Mouse (Mus musculus): Measurements from ENCODE around the gene Eif3l. TPM values are rescaled to one million over a fixed set of nuclear protein-coding genes. Genes with fewer than 3 reads are reported as not detected.

Eif3l gene
- polyA plus RNA-seq, 1 experiment: 112 TPM

DNA sequence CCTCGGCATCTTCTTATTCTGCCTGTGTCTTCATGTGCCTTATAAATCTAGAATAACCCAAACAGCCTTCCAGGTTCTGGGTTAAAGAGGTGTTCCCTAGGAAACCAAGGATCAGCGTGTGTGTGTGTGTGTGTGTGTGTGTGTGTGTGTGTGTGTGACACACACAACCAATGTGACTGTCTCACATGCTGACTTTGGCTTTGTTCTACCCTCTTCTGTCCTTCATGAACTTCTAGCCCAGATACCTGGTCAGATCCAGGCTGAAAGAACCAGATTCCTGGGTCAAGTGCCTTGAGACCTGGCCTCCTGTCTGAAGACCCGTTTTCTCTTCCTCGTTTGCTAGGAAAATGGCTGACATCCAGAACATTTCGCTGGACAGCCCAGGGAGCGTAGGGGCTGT is 33.4 kb upstream of the Eif3l start, which contains the start of gene Galr3:
Galr3 (plus strand) TSS at position 301 of the 400 bp plus-strand sequence.
- Histone ChIP-seq H3K4me3 (replicated peaks; ENCODE audit: control insufficient read depth, low read depth, low read length) (peak within 1 kb of the TSS; percentile 7), H3K27ac (ENCODE audit: control insufficient read depth, insufficient read depth, low read depth, low read length, poor library complexity) (no peak within 1 kb of the TSS), H3K4me1 (ENCODE audit: control insufficient read depth, insufficient read depth, low read length) (no peaks in the 10 kb centered on the region; the same call in 1 of the 2 replicates)
- TF ChIP-seq CTCF (IDR thresholded peaks at IDR 0.05; ENCODE audit: control insufficient read depth, insufficient read depth, low read length) (no peak), POLR2A (IDR thresholded peaks at IDR 0.05; ENCODE audit: borderline replicate concordance, control insufficient read depth, low read depth, low read length) (no peak)
- WGBS: 48% methylated on average over 6 of the region's 6 CpGs

- TF ChIP-seq CTCF (IDR thresholded peaks at IDR 0.05; ENCODE audit: control insufficient read depth, insufficient read depth, low read length) (no peak), POLR2A (IDR thresholded peaks at IDR 0.05; ENCODE audit: borderline replicate concordance, control insufficient read depth, low read depth, low read length) (no peak)
- Histone ChIP-seq H3K4me1 (ENCODE audit: control insufficient read depth, insufficient read depth, low read length) (no peaks in the 10 kb centered on the region; the same call in 1 of the 2 replicates), H3K27ac (ENCODE audit: control insufficient read depth, insufficient read depth, low read depth, low read length, poor library complexity) (no peak overlapping the region), H3K4me3 (replicated peaks; ENCODE audit: control insufficient read depth, low read depth, low read length) (no peak overlapping the region)
- WGBS: 3% methylated on average over 105 of the region's 105 CpGs
These were observed 32.1 kb upstream of the Eif3l start for GRCm38 (mm10) chr15:79042721-79043491.

- TF ChIP-seq POLR2A (IDR thresholded peaks at IDR 0.05; ENCODE audit: borderline replicate concordance, control insufficient read depth, low read depth, low read length): no peak
- TF ChIP-seq CTCF (IDR thresholded peaks at IDR 0.05; ENCODE audit: control insufficient read depth, insufficient read depth, low read length): no peak
- WGBS: 50% methylated on average over 4 of the region's 4 CpGs
- Histone ChIP-seq H3K4me3 (replicated peaks; ENCODE audit: control insufficient read depth, low read depth, low read length) (no peak overlapping the region), H3K27ac (ENCODE audit: control insufficient read depth, insufficient read depth, low read depth, low read length, poor library complexity) (no peak overlapping the region), H3K4me1 (ENCODE audit: control insufficient read depth, insufficient read depth, low read length) (no peaks in the 10 kb centered on the region)
These were observed 30.1 kb upstream of the Eif3l start for GRCm38 (mm10) chr15:79044837-79045236.

DNA sequence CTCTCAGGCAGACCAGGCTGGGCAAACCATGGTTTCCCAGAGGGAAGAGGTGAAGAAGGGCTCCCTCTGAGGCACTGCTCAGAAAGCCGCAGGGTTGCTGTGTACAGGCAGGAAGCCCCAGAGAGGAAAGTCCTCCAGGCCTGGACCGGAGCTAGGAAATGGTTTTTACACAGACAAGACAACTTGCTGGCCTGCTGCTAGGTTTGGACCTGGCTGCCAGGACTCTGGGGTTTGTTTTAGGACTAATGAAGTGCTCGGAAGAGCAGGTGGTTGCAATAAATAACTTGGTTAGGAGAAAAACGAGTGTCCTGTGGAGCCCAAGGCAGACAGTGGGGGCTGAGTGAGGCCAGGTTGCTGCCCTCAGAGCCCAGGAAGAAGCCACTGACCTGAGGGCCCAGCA is 26.8 kb upstream of the Eif3l start:
- Histone ChIP-seq H3K4me3 (replicated peaks; ENCODE audit: control insufficient read depth, low read depth, low read length) (no peak overlapping the region), H3K4me1 (ENCODE audit: control insufficient read depth, insufficient read depth, low read length) (no peaks in the 10 kb centered on the region), H3K27ac (ENCODE audit: control insufficient read depth, insufficient read depth, low read depth, low read length, poor library complexity) (no peak overlapping the region)
- 73% methylated on average over 4 of the region's 4 CpGs for WGBS
- no peak for TF ChIP-seq POLR2A (IDR thresholded peaks at IDR 0.05; ENCODE audit: borderline replicate concordance, control insufficient read depth, low read depth, low read length)
- TF ChIP-seq CTCF (IDR thresholded peaks at IDR 0.05; ENCODE audit: control insufficient read depth, insufficient read depth, low read length): no peak

- TF ChIP-seq CTCF (IDR thresholded peaks at IDR 0.05; ENCODE audit: control insufficient read depth, insufficient read depth, low read length) (no peak), POLR2A (IDR thresholded peaks at IDR 0.05; ENCODE audit: borderline replicate concordance, control insufficient read depth, low read depth, low read length) (no peak)
- 83% methylated on average over 9 of the region's 9 CpGs for whole genome bisulfite sequencing
- H3K27ac ChIP-seq (ENCODE audit: control insufficient read depth, insufficient read depth, low read depth, low read length, poor library complexity): no peak overlapping the region
- H3K4me1 ChIP-seq (ENCODE audit: control insufficient read depth, insufficient read depth, low read length): no peaks in the 10 kb centered on the region
- H3K4me3 ChIP-seq (replicated peaks; ENCODE audit: control insufficient read depth, low read depth, low read length): no peak overlapping the region
These were observed 24.7 kb upstream of the Eif3l start for GRCm38 (mm10) chr15:79050160-79050845.

DNA sequence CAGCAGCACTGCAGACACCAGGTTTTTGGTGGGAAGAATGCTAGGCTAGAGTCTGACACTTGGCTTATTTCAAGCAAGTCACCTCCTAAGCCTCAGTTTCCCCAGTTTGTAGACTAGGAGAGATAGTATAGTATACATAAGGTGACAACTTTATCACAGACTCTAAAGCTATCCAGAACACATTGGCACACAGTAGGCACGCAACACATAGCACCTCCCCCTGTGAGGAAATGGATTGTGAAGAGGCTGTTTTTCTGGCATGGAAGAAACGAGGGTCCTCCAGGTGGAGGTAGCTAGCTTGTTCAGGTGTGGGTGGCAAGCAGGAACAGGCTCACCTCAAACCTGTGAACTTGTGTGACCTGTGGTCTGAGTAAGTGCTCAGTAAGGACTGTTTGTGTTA is 24.0 kb upstream of the Eif3l start:
- H3K4me1 ChIP-seq (ENCODE audit: control insufficient read depth, insufficient read depth, low read length): no peaks in the 10 kb centered on the region
- TF ChIP-seq POLR2A (IDR thresholded peaks at IDR 0.05; ENCODE audit: borderline replicate concordance, control insufficient read depth, low read depth, low read length): no peak
- TF ChIP-seq CTCF (IDR thresholded peaks at IDR 0.05; ENCODE audit: control insufficient read depth, insufficient read depth, low read length): no peak
- 63% methylated on average over 2 of the region's 2 CpGs for WGBS
- no peak overlapping the region for H3K27ac ChIP-seq (ENCODE audit: control insufficient read depth, insufficient read depth, low read depth, low read length, poor library complexity)
- no peak overlapping the region for H3K4me3 ChIP-seq (replicated peaks; ENCODE audit: control insufficient read depth, low read depth, low read length)

DNA sequence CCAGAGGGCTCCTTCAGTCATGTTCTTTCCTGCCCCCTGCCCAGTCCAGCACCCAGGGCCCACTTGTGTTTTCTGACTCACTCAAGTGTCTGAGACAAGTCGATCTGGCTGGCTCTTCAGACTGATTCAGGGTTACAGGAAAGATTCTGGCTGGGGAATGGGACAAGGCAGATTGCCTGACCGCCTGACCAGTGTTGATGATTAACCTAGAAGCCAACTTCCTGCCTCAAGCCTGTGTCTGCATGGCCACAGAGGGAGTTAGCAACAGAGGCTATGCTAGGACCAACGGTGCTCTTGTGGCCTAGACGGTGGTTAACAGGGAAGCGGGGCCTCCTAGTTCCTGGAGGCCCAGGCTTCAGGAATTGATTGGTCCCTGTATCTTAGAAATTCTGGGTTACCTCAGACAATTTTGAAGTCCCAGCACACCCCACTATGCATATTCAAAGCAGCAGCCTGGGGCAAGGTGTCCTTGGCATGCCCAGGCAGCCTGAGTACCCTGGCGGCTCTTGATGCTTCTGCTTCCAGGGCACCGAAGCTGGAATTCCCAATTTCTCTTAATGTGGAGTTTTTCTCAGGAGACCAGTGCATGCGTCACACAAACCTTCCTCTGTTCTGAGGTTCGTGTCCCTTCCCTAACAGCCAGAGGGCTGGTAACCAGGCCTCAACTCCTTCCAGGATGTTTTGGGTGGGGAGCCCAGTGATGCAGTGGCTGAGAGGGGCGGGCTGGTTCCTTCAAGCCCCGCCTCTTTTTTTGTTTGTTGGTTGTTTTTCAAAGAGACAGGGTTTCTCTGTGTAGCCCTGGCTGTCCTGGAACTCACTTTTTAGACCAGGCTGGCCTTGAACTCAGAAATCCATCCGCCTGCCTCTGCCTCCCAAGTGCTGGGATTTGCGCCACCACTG is 23.3 kb upstream of the Eif3l start:
- TF ChIP-seq CTCF (IDR thresholded peaks at IDR 0.05; ENCODE audit: control insufficient read depth, insufficient read depth, low read length): no peak
- no peak for TF ChIP-seq POLR2A (IDR thresholded peaks at IDR 0.05; ENCODE audit: borderline replicate concordance, control insufficient read depth, low read depth, low read length)
- Histone ChIP-seq H3K4me3 (replicated peaks; ENCODE audit: control insufficient read depth, low read depth, low read length) (no peak overlapping the region), H3K27ac (ENCODE audit: control insufficient read depth, insufficient read depth, low read depth, low read length, poor library complexity) (no peak overlapping the region), H3K4me1 (ENCODE audit: control insufficient read depth, insufficient read depth, low read length) (no peaks in the 10 kb centered on the region)
- WGBS: 51% methylated on average over 13 of the region's 13 CpGs

- 89% methylated on average over 2 of the region's 2 CpGs for WGBS
- TF ChIP-seq CTCF (IDR thresholded peaks at IDR 0.05; ENCODE audit: control insufficient read depth, insufficient read depth, low read length) (no peak), POLR2A (IDR thresholded peaks at IDR 0.05; ENCODE audit: borderline replicate concordance, control insufficient read depth, low read depth, low read length) (no peak)
- no peak overlapping the region for H3K4me3 ChIP-seq (replicated peaks; ENCODE audit: control insufficient read depth, low read depth, low read length)
- no peaks in the 10 kb centered on the region for H3K4me1 ChIP-seq (ENCODE audit: control insufficient read depth, insufficient read depth, low read length)
- no peak overlapping the region for H3K27ac ChIP-seq (ENCODE audit: control insufficient read depth, insufficient read depth, low read depth, low read length, poor library complexity)
These were observed 22.6 kb upstream of the Eif3l start for GRCm38 (mm10) chr15:79052366-79052765.

Measured in bone marrow, adult 2 months (tissue).